Mouse (Mus musculus): ENCODE measurements around the gene Sox14.

- no peak for TF ChIP-seq CTCF (conservative IDR thresholded peaks at IDR 0.05; ENCODE audit: insufficient read depth, insufficient read length, low read depth, low read length)
- no peak for TF ChIP-seq POLR2A (IDR thresholded peaks at IDR 0.05; ENCODE audit: low read depth, low read length)
These were observed 7.9 kb downstream of the Sox14 start for GRCm38 (mm10) chr9:99868054-99868453.
